In the genomic region with DNA sequence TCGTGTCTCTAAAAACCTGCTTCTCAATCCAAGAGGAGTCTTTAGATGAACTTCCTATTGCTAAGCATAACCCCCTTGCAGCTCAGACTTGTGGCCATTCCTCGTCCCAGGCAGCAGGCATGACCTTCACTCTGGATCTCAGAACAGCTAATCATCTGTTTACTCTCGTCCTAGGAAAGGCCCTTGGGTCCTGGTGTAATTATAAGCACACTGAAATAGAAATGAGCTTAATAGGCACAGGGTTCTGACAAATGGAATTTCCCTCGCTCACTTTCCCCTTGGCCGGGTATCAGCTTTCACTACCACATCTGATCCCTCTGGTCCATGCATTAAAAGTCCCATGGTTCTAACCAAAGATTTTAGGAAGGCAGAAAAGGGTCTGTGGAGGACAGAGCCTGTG, we compare ENCODE assay signal across 13 mouse cellular contexts. TPM values are rescaled to one million over a fixed set of nuclear protein-coding genes. Genes with fewer than 3 reads are reported as not detected.
DNase-seq lines count a peak whose midpoint lies in the region; ATAC-seq and TF ChIP-seq lines count a peak whose summit lies in the region.
"Had no signal": no experiment of that assay in that cellular context is flagged by ENCODE, and none has a peak within 500 bp of the region (broad histone marks: within the 10 kb centered on the region; RNA-seq: fewer than 3 reads in every experiment).

No protein-coding gene starts in this region.

- DNase-seq in forebrain, embryonic 10.5 days (ENCODE audit: extremely low spot score, low spot score), result no peak
- peak; percentile 8 for DNase-seq in kidney, adult 2 months
- no peak for DNase-seq in kidney, postnatal 4 days
- DNase-seq in brain, embryonic 14.5 days (ENCODE audit: low read depth), result peak; percentile 43
- DNase-seq in heart, postnatal 0 days (ENCODE audit: low spot score), result peak; percentile 87
- no peak for DNase-seq in adrenal gland, postnatal 25 days
- DNase-seq in thymus, adult 18-20 months, result no peak
- DNase-seq: adrenal gland, postnatal 14 days; kidney, postnatal 10 days had no signal

- WGBS in forebrain, embryonic 15.5 days, result 30% methylated on average over 5 of the region's 5 CpGs
- whole genome bisulfite sequencing in forebrain, embryonic 10.5 days, result 69% methylated on average over 5 of the region's 5 CpGs
- WGBS in kidney, adult 2 months, result 39% methylated on average over 5 of the region's 5 CpGs
- 24% methylated on average over 5 of the region's 5 CpGs for WGBS in heart, postnatal 0 days

- TF ChIP-seq POLR2A in kidney, adult 2 months (IDR thresholded peaks at IDR 0.05; ENCODE audit: low read depth, low read length), result no peak
- TF ChIP-seq POLR2A in brain, embryonic 14.5 days (IDR thresholded peaks at IDR 0.05; ENCODE audit: borderline replicate concordance, extremely low read depth, insufficient read depth, insufficient read length, poor library complexity, severe bottlenecking), result no peak

- H3K4me3 ChIP-seq in forebrain, embryonic 15.5 days, result no peak overlapping the region
- no peak overlapping the region for H3K4me3 ChIP-seq in forebrain, embryonic 10.5 days
- no peak overlapping the region for H3K4me3 ChIP-seq in kidney, adult 2 months (ENCODE audit: insufficient read depth, low read depth, low read length)
- H3K4me3 ChIP-seq in heart, postnatal 0 days (ENCODE audit: low read depth, low read length), result no peak overlapping the region
- H3K4me3 ChIP-seq: hindbrain, embryonic 15.5 days; limb, embryonic 13.5 days had no signal

- TF ChIP-seq CTCF in kidney, adult 2 months (conservative IDR thresholded peaks at IDR 0.05; ENCODE audit: insufficient read depth, insufficient read length, low read depth, low read length), result no peak
- TF ChIP-seq CTCF in brain, embryonic 14.5 days (IDR thresholded peaks at IDR 0.05; ENCODE audit: borderline replicate concordance, extremely low read depth, insufficient read depth, insufficient read length), result no peak
- no peak for TF ChIP-seq CTCF in heart, postnatal 0 days (IDR thresholded peaks at IDR 0.05; ENCODE audit: low read depth)

- H3K4me1 ChIP-seq in forebrain, embryonic 15.5 days, result peaks cover 11% of the 10 kb centered on the region; the same call in 1 of the 2 replicates
- peaks cover 12% of the 10 kb centered on the region for H3K4me1 ChIP-seq in forebrain, embryonic 10.5 days
- no peaks in the 10 kb centered on the region for H3K4me1 ChIP-seq in kidney, adult 2 months (ENCODE audit: control insufficient read depth, insufficient read depth, low read length)
- peaks cover 16% of the 10 kb centered on the region for H3K4me1 ChIP-seq in heart, postnatal 0 days (ENCODE audit: control insufficient read depth, insufficient read depth)

- no peaks in the 10 kb centered on the region for H3K9me3 ChIP-seq in forebrain, embryonic 15.5 days
- no peaks in the 10 kb centered on the region for H3K9me3 ChIP-seq in forebrain, embryonic 10.5 days
- no peaks in the 10 kb centered on the region for H3K9me3 ChIP-seq in heart, postnatal 0 days (replicated peaks; ENCODE audit: control insufficient read depth, low read length)
- H3K9me3 ChIP-seq: hindbrain, embryonic 15.5 days; limb, embryonic 13.5 days had no signal

- no peak overlapping the region for H3K9ac ChIP-seq in forebrain, embryonic 15.5 days (replicated peaks)
- no peak overlapping the region for H3K9ac ChIP-seq in heart, postnatal 0 days (replicated peaks; ENCODE audit: low read depth, low read length)
- H3K9ac ChIP-seq: hindbrain, embryonic 15.5 days; limb, embryonic 13.5 days had no signal

- H3K4me2 ChIP-seq in forebrain, embryonic 15.5 days (replicated peaks), result no peak overlapping the region
- H3K4me2 ChIP-seq in heart, postnatal 0 days (ENCODE audit: low read depth, low read length), result no peak overlapping the region
- H3K4me2 ChIP-seq: hindbrain, embryonic 15.5 days; limb, embryonic 13.5 days had no signal

- H3K27ac ChIP-seq in forebrain, embryonic 15.5 days (replicated peaks), result no peak overlapping the region
- H3K27ac ChIP-seq in forebrain, embryonic 10.5 days, result no peak overlapping the region
- no peak overlapping the region for H3K27ac ChIP-seq in kidney, adult 2 months (ENCODE audit: insufficient read depth, low read depth, low read length)
- peak overlapping the region; percentile 96 for H3K27ac ChIP-seq in heart, postnatal 0 days (ENCODE audit: low read depth)
- H3K27ac ChIP-seq: hindbrain, embryonic 15.5 days; limb, embryonic 13.5 days had no signal

- 0 out of 2 replicates have a peak, but pooled peaks have one; percentile 23 for TF ChIP-seq EP300 in heart, postnatal 0 days (IDR thresholded peaks at IDR 0.05; ENCODE audit: low read depth)

- H3K36me3 ChIP-seq in forebrain, embryonic 15.5 days, result no peaks in the 10 kb centered on the region
- H3K36me3 ChIP-seq in forebrain, embryonic 10.5 days (replicated peaks), result no peaks in the 10 kb centered on the region
- no peaks in the 10 kb centered on the region for H3K36me3 ChIP-seq in kidney, adult 2 months (ENCODE audit: control insufficient read depth, insufficient read depth, low read length)
- peaks cover 32% of the 10 kb centered on the region for H3K36me3 ChIP-seq in heart, postnatal 0 days (replicated peaks; ENCODE audit: control insufficient read depth, insufficient read depth, low read length)
- H3K36me3 ChIP-seq: hindbrain, embryonic 15.5 days had no signal

- no peaks in the 10 kb centered on the region for H3K27me3 ChIP-seq in forebrain, embryonic 15.5 days
- no peaks in the 10 kb centered on the region for H3K27me3 ChIP-seq in forebrain, embryonic 10.5 days (ENCODE audit: poor library complexity, severe bottlenecking)
- H3K27me3 ChIP-seq in kidney, adult 2 months (replicated peaks; ENCODE audit: control insufficient read depth, insufficient read depth, low read length), result no peaks in the 10 kb centered on the region
- H3K27me3 ChIP-seq in heart, postnatal 0 days (ENCODE audit: control insufficient read depth, insufficient read depth, low read length), result no peaks in the 10 kb centered on the region
- H3K27me3 ChIP-seq: hindbrain, embryonic 15.5 days; limb, embryonic 13.5 days had no signal

- ATAC-seq in forebrain, embryonic 15.5 days (replicated peaks), result 0 out of 2 replicates have a peak, but pooled peaks have one; percentile 15
- ATAC-seq in heart, postnatal 0 days (ENCODE audit: insufficient read depth, low read depth), result peak; percentile 90

RNA-seq across cellular contexts. Expression of a gene that starts 27.8 kb away (rescaled TPM):
- 0.46 and 0.64 TPM in 2 replicates for polyA plus RNA-seq in forebrain, embryonic 15.5 days (2015; fragmentation: Nextera tagmentation; extraction: Ambion mirVana)
- polyA plus RNA-seq in forebrain, embryonic 10.5 days (2016; fragmentation: Nextera tagmentation; extraction: Ambion mirVana), result 1.7 and 1.9 TPM in 2 replicates
- polyA plus RNA-seq in kidney, adult 2 months (2012; rRNA removed), result 0.07 and 0.34 TPM in 2 replicates
- polyA plus RNA-seq in brain, embryonic 14.5 days (2012; rRNA removed), result 1.6 and 2.6 TPM in 2 replicates
- total RNA-seq in heart, postnatal 0 days (2014; rRNA removed; ENCODE audit: low replicate concordance), result 113 and 121 TPM in 2 replicates
- polyA plus RNA-seq in heart, postnatal 0 days (2015; fragmentation: Nextera tagmentation; extraction: Ambion mirVana), result 85.0 and 90.0 TPM in 2 replicates
- 0.52 TPM in 1 of 2 replicates, not detected in the other for total RNA-seq in adrenal gland, postnatal 25 days (2021)
- total RNA-seq: megakaryocyte-erythroid progenitor cell, adult 5-6 weeks had no signal

Comparison
In these comparisons a context has a peak if more than half of its experiments do, and no peak if none do; other contexts are left out.
1. DNase-seq: peak in kidney, adult 2 months (single experiment), brain, embryonic 14.5 days (single experiment) and heart, postnatal 0 days (single experiment); none in forebrain, embryonic 10.5 days (single experiment), kidney, postnatal 4 days (0 of 2), adrenal gland, postnatal 25 days (single experiment) and thymus, adult 18-20 months (0 of 2).
2. RNA of a gene that starts 27.8 kb away (polyA plus RNA-seq): 85.0 to 90.0 TPM in heart, postnatal 0 days; 1.6 to 2.6 TPM in brain, embryonic 14.5 days, 1.7 to 1.9 TPM in forebrain, embryonic 10.5 days, 0.46 to 0.64 TPM in forebrain, embryonic 15.5 days and 0.07 to 0.34 TPM in kidney, adult 2 months; every median in the first group is over 10 times any median in the second.